Mouse (Mus musculus): Measurements from ENCODE around the gene Elfn1. TPM values are rescaled to one million over a fixed set of nuclear protein-coding genes. Genes with fewer than 3 reads are reported as not detected.
"Not testable (repeated sequence)": the region's sequence is repeated elsewhere in the genome, so short reads cannot be mapped to it uniquely, and the experiment has no call there.

Elfn1 gene
- polyA plus RNA-seq, 1 experiment from 2014 or later: 0.12 TPM

- 27% methylated on average over 18 of the region's 18 CpGs for WGBS
- Histone ChIP-seq H3K27ac (ENCODE audit: low read depth) (no peak overlapping the region), H3K4me2 (no peak overlapping the region), H3K4me3 (ENCODE audit: low read depth, low read length) (no peak overlapping the region), H3K9ac (no peak overlapping the region), H3K27me3 (ENCODE audit: insufficient read depth, low read length) (no peaks in the 10 kb centered on the region), H3K4me1 (ENCODE audit: insufficient read depth) (no peaks in the 10 kb centered on the region), H3K9me3 (ENCODE audit: low read depth, low read length) (no peaks in the 10 kb centered on the region), H3K36me3 (ENCODE audit: insufficient read depth) (no peaks in the 10 kb centered on the region)
- DNase-seq (no peak), ATAC-seq (ENCODE audit: insufficient read depth) (no peak)
- TF ChIP-seq CTCF (IDR thresholded peaks at IDR 0.05; ENCODE audit: low read depth): peak; percentile 13; the same call in 1 of the 2 replicates
Observed at GRCm38 (mm10) chr5:139985073-139985746, 77.5 kb downstream of the Elfn1 start.

- no peak for ATAC-seq (ENCODE audit: insufficient read depth)
- H3K4me1 ChIP-seq (ENCODE audit: insufficient read depth): no peaks in the 10 kb centered on the region
- H3K27ac ChIP-seq (ENCODE audit: low read depth): no peak overlapping the region
- H3K4me3 ChIP-seq (ENCODE audit: low read depth, low read length): no peak overlapping the region
- no peak for DNase-seq
- H3K9me3 ChIP-seq (ENCODE audit: low read depth, low read length): 0 out of 2 replicates have a peak, but pooled peaks cover 6% of the 10 kb centered on the region
- H3K9ac ChIP-seq: no peak overlapping the region
- H3K36me3 ChIP-seq (ENCODE audit: insufficient read depth): no peaks in the 10 kb centered on the region
- H3K27me3 ChIP-seq (ENCODE audit: insufficient read depth, low read length): no peaks in the 10 kb centered on the region
- H3K4me2 ChIP-seq: no peak overlapping the region
- 82% methylated on average over 3 of the region's 3 CpGs for WGBS
- TF ChIP-seq CTCF (IDR thresholded peaks at IDR 0.05; ENCODE audit: low read depth): no peak
Observed at GRCm38 (mm10) chr5:139991531-139991930, 83.8 kb downstream of the Elfn1 start.

- not testable (repeated sequence) for H3K4me2 ChIP-seq; H3K36me3 ChIP-seq (ENCODE audit: insufficient read depth); H3K9ac ChIP-seq; ATAC-seq (ENCODE audit: insufficient read depth); H3K9me3 ChIP-seq (ENCODE audit: low read depth, low read length); H3K27me3 ChIP-seq (ENCODE audit: insufficient read depth, low read length); H3K4me3 ChIP-seq (ENCODE audit: low read depth, low read length); H3K4me1 ChIP-seq (ENCODE audit: insufficient read depth); H3K27ac ChIP-seq (ENCODE audit: low read depth)
- peak; percentile 49 for DNase-seq
- WGBS: 59% methylated on average over 11 of the region's 12 CpGs
Observed at GRCm38 (mm10) chr5:139998321-139998720, 90.6 kb downstream of the Elfn1 start.

- no peak for TF ChIP-seq CTCF (IDR thresholded peaks at IDR 0.05; ENCODE audit: low read depth)
- 27% methylated on average over 6 of the region's 6 CpGs for WGBS
- Histone ChIP-seq H3K9me3 (ENCODE audit: low read depth, low read length) (no peaks in the 10 kb centered on the region), H3K36me3 (ENCODE audit: insufficient read depth) (no peaks in the 10 kb centered on the region), H3K4me3 (ENCODE audit: low read depth, low read length) (no peak overlapping the region), H3K9ac (no peak overlapping the region), H3K4me1 (ENCODE audit: insufficient read depth) (no peaks in the 10 kb centered on the region; the same call in 1 of the 2 replicates), H3K4me2 (no peak overlapping the region), H3K27ac (ENCODE audit: low read depth) (no peak overlapping the region), H3K27me3 (ENCODE audit: insufficient read depth, low read length) (no peaks in the 10 kb centered on the region)
- no peak for ATAC-seq (ENCODE audit: insufficient read depth)
- DNase-seq: peak; percentile 38
Observed at GRCm38 (mm10) chr5:139998916-139999315, 91.2 kb downstream of the Elfn1 start.

- H3K4me2 ChIP-seq: no peak overlapping the region
- 0 out of 2 replicates have a peak, but pooled peaks cover 3% of the 10 kb centered on the region for H3K36me3 ChIP-seq (ENCODE audit: insufficient read depth)
- TF ChIP-seq CTCF (IDR thresholded peaks at IDR 0.05; ENCODE audit: low read depth): no peak
- no peaks in the 10 kb centered on the region; the same call in 1 of the 2 replicates for H3K4me1 ChIP-seq (ENCODE audit: insufficient read depth)
- H3K9ac ChIP-seq: no peak overlapping the region
- no peaks in the 10 kb centered on the region for H3K27me3 ChIP-seq (ENCODE audit: insufficient read depth, low read length)
- ATAC-seq (ENCODE audit: insufficient read depth) (no peak), DNase-seq (no peak)
- no peak overlapping the region for H3K4me3 ChIP-seq (ENCODE audit: low read depth, low read length)
- WGBS: 45% methylated on average over 3 of the region's 3 CpGs
- H3K9me3 ChIP-seq (ENCODE audit: low read depth, low read length): no peaks in the 10 kb centered on the region
- H3K27ac ChIP-seq (ENCODE audit: low read depth): no peak overlapping the region
Observed at GRCm38 (mm10) chr5:140002541-140002940, 94.8 kb downstream of the Elfn1 start.

- peaks cover 11% of the 10 kb centered on the region; the same call in 1 of the 2 replicates for H3K36me3 ChIP-seq (ENCODE audit: insufficient read depth)
- H3K9me3 ChIP-seq (ENCODE audit: low read depth, low read length): no peaks in the 10 kb centered on the region
- TF ChIP-seq CTCF (IDR thresholded peaks at IDR 0.05; ENCODE audit: low read depth): no peak
- H3K27me3 ChIP-seq (ENCODE audit: insufficient read depth, low read length): no peaks in the 10 kb centered on the region
- H3K4me3 ChIP-seq (ENCODE audit: low read depth, low read length): no peak overlapping the region
- ATAC-seq (ENCODE audit: insufficient read depth) (no peak), DNase-seq (peak; percentile 10)
- H3K4me2 ChIP-seq: no peak overlapping the region
- H3K4me1 ChIP-seq (ENCODE audit: insufficient read depth): no peaks in the 10 kb centered on the region; the same call in 1 of the 2 replicates
- H3K27ac ChIP-seq (ENCODE audit: low read depth): no peak overlapping the region
- no peak overlapping the region for H3K9ac ChIP-seq
- WGBS: 45% methylated on average over 8 of the region's 8 CpGs
Observed at GRCm38 (mm10) chr5:140006861-140007260, 99.1 kb downstream of the Elfn1 start.

GRCm38 (mm10) chr5:140007656-140008522, 100.1 kb downstream of the Elfn1 start:
- peaks cover 11% of the 10 kb centered on the region; the same call in 1 of the 2 replicates for H3K36me3 ChIP-seq (ENCODE audit: insufficient read depth)
- H3K4me2 ChIP-seq: no peak overlapping the region
- no peak overlapping the region for H3K27ac ChIP-seq (ENCODE audit: low read depth)
- H3K27me3 ChIP-seq (ENCODE audit: insufficient read depth, low read length): no peaks in the 10 kb centered on the region
- 50% methylated on average over 9 of the region's 9 CpGs for WGBS
- no peak for TF ChIP-seq CTCF (IDR thresholded peaks at IDR 0.05; ENCODE audit: low read depth)
- H3K9ac ChIP-seq: no peak overlapping the region
- no peak overlapping the region for H3K4me3 ChIP-seq (ENCODE audit: low read depth, low read length)
- DNase-seq (no peak), ATAC-seq (ENCODE audit: insufficient read depth) (no peak)
- no peaks in the 10 kb centered on the region for H3K9me3 ChIP-seq (ENCODE audit: low read depth, low read length)
- H3K4me1 ChIP-seq (ENCODE audit: insufficient read depth): no peaks in the 10 kb centered on the region; the same call in 1 of the 2 replicates
